Mouse (Mus musculus) liver, embryonic 14.5 days (tissue): ENCODE measurements at regions not wholly inside any gene's neighbourhood (a gene's known extent, or its start where the extent isn't known, plus 50 kb on each side); places are given as distances from the start of the nearest gene placed in this dataset.

Source experiments
- CTCF ChIP-seq: IDR thresholded peaks from 2 replicates; pipeline ENCODE4 v1.5.1; 2016; ENCODE audit warnings: antibody characterized with exemption, low read depth, control low read depth
- EP300 ChIP-seq: IDR thresholded peaks from 2 replicates; pipeline ENCODE4 v1.6.1; 2016; ENCODE audit warnings: antibody characterized with exemption, low read depth

DNA sequence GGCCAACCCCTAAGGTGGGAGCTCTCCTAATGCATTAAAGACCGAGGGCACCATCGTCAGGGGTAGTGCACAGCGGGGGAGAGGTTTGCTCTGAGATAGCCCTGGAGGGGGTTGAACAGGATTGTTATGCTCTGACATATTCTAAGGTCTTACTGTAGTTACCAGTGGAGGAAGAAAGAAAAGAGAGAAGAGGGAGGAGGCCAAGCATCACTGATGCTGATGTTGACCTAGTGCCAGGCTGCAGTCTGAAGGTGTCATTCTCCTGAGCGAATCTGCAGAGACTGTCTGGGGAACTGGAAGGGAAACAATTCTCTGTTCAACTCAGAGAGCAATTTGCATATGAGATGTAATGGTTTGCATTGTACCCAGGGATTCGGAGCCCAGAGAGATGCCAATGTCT is 139.4 kb upstream of the Zfp637 start:
- no peak for TF ChIP-seq CTCF
- no peak for TF ChIP-seq EP300
